Mouse (Mus musculus): ENCODE measurements around the gene Pfdn4. TPM values are rescaled to one million over a fixed set of nuclear protein-coding genes. Genes with fewer than 3 reads are reported as not detected.

Pfdn4 gene
- polyA plus RNA-seq, 1 experiment from 2014 or later: 48.5 TPM

DNA sequence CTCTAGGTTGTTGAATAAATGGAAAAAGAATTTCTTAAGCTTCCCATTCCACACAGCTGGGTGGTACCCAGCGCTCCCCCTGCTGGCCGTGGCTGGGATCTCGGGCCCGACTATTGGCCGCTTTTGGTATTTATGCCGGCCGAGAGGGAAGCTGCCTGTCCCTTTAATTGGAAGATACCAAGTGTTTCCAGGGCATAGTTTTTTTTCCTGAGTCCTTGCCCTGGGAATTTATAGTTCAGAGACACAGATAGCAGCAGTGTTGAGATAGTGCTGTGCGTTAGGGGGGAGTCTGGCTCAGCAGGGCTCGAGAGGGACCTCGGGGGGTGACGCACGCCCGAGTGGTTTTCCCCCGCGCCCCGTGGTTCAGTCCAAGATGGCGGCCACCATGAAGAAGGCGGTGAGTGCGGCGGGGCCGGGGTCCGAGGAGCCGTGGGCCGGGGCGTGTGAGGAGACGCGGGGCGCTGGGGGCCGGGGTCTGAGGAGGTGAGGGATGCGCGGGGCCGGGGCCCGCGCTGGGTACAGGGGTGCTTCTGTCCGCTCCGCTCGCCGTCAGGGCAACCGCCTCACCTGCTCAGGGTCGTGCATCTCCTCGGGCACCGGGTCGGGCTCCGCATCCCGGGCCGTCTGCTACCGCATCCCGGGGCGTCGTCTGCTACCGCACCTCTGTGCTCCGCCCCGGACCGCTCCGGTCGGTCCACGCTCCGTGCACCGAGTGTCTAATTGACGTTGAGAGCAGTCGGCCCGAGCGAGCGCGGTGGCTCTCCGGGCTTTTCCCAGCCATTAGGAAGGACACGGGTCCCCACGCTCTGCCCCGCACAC lies 15.1 kb downstream of the Pfdn4 start:
- Histone ChIP-seq H3K27ac (ENCODE audit: low read length) (peak overlapping the region; percentile 69), H3K4me1 (ENCODE audit: control insufficient read depth, insufficient read depth, low read length) (peaks cover 13% of the 10 kb centered on the region), H3K27me3 (replicated peaks; ENCODE audit: control insufficient read depth, insufficient read depth, low read length) (no peaks in the 10 kb centered on the region), H3K9ac (ENCODE audit: low read depth, low read length) (peak overlapping the region; percentile 92), H3K36me3 (ENCODE audit: control insufficient read depth, insufficient read depth, low read length) (no peaks in the 10 kb centered on the region), H3K9me3 (ENCODE audit: control insufficient read depth, low read length) (no peaks in the 10 kb centered on the region), H3K4me3 (ENCODE audit: low read length) (peak overlapping the region; percentile 93), H3K4me2 (ENCODE audit: low read depth, low read length) (peak overlapping the region; percentile 76)
- WGBS: under 1% methylated on average over 58 of the region's 69 CpGs
- ATAC-seq: peak; percentile 76

DNA sequence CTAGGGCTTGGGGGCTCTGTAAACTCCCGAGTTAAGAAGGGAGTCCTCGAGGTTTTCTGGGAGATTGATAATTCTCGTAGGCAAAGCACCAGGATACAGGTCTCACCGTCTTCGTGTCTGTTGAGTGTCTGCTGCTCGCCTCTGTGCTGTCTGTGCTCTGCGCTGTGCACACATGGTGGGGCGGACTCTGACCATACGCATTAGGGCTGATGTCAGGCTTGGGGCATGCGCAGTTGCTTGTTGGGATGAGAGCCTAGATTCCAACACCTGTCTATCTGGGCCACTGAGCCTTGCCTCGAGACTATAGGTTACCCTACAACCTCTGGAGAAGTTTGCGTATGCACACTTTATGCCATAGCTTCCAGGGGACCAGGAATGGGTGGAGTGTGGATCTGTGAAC lies 17.5 kb downstream of the Pfdn4 start:
- H3K36me3 ChIP-seq (ENCODE audit: control insufficient read depth, insufficient read depth, low read length): peaks cover 5% of the 10 kb centered on the region; the same call in 1 of the 2 replicates
- no peaks in the 10 kb centered on the region for H3K27me3 ChIP-seq (replicated peaks; ENCODE audit: control insufficient read depth, insufficient read depth, low read length)
- H3K27ac ChIP-seq (ENCODE audit: low read length): no peak overlapping the region
- H3K9ac ChIP-seq (ENCODE audit: low read depth, low read length): 0 out of 2 replicates have a peak overlapping the region, but pooled peaks have one; percentile 20
- no peak overlapping the region for H3K4me3 ChIP-seq (ENCODE audit: low read length)
- H3K9me3 ChIP-seq (ENCODE audit: control insufficient read depth, low read length): no peaks in the 10 kb centered on the region
- ATAC-seq: no peak
- H3K4me1 ChIP-seq (ENCODE audit: control insufficient read depth, insufficient read depth, low read length): peaks cover 13% of the 10 kb centered on the region
- no peak overlapping the region for H3K4me2 ChIP-seq (ENCODE audit: low read depth, low read length)
- WGBS: 87% methylated on average over 12 of the region's 12 CpGs

DNA sequence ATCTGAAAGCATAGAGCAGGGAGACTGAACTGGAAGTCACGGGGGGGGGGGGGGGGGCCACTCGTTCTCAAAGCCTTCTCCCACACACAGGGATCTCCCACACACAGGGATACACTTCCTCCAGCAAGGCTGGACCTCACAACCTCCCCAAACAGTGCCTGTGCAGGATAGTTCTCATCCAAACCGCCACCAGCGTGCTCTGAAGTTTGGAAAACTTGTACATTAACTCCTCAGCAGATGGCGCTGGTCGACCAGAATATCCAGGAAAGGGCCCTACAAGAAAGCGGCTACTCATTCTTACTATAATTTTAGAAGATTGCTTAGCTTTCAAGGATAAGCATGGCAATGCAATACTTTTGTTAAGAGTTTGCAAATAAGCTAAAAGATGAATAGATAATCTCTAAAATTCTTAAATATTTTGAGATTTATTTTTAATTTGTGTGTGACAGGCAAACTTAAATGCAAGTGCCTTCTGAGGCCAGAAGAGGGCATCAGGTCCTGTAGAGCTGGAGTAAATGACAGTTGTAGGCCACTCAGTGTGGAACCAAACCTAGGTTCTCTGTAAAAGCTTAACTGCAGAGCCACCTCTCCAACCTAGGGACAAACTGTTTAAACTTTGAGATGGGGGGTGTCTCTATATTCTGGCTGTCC lies 24.2 kb downstream of the Pfdn4 start:
- no peak overlapping the region for H3K27ac ChIP-seq (ENCODE audit: low read length)
- no peak overlapping the region for H3K4me2 ChIP-seq (ENCODE audit: low read depth, low read length)
- H3K36me3 ChIP-seq (ENCODE audit: control insufficient read depth, insufficient read depth, low read length): peaks cover 9% of the 10 kb centered on the region; the same call in 1 of the 2 replicates
- no peaks in the 10 kb centered on the region for H3K27me3 ChIP-seq (replicated peaks; ENCODE audit: control insufficient read depth, insufficient read depth, low read length)
- H3K9me3 ChIP-seq (ENCODE audit: control insufficient read depth, low read length): no peaks in the 10 kb centered on the region
- WGBS: 9% methylated on average over 7 of the region's 7 CpGs
- H3K9ac ChIP-seq (ENCODE audit: low read depth, low read length): no peak overlapping the region
- ATAC-seq: peak; percentile 75
- H3K4me1 ChIP-seq (ENCODE audit: control insufficient read depth, insufficient read depth, low read length): no peaks in the 10 kb centered on the region
- H3K4me3 ChIP-seq (ENCODE audit: low read length): no peak overlapping the region

DNA sequence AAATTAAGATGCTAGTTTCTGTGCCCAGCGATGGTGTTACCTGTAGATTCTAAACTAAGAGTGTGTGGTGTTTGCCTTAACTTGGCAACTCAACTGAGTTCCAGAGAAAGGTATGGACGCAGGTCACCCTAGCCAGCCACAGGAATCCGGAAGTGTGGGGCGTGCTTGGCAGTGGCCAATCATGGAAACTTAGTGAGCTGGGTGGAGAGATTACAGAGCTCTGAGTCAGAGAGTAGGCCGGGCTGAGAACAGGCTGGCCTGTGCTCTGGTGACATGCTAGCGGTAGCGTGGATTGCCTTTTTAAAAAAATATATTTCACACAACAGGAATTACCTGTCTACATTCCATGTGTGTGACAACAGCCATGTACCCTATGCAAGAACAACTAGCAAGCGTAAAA lies 30.3 kb downstream of the Pfdn4 start:
- Histone ChIP-seq H3K9ac (ENCODE audit: low read depth, low read length) (no peak overlapping the region), H3K27me3 (replicated peaks; ENCODE audit: control insufficient read depth, insufficient read depth, low read length) (no peaks in the 10 kb centered on the region), H3K4me1 (ENCODE audit: control insufficient read depth, insufficient read depth, low read length) (no peaks in the 10 kb centered on the region), H3K36me3 (ENCODE audit: control insufficient read depth, insufficient read depth, low read length) (no peaks in the 10 kb centered on the region), H3K4me2 (ENCODE audit: low read depth, low read length) (no peak overlapping the region), H3K27ac (ENCODE audit: low read length) (no peak overlapping the region), H3K9me3 (ENCODE audit: control insufficient read depth, low read length) (no peaks in the 10 kb centered on the region), H3K4me3 (ENCODE audit: low read length) (no peak overlapping the region)
- no peak for ATAC-seq
- 84% methylated on average over 8 of the region's 8 CpGs for WGBS

DNA sequence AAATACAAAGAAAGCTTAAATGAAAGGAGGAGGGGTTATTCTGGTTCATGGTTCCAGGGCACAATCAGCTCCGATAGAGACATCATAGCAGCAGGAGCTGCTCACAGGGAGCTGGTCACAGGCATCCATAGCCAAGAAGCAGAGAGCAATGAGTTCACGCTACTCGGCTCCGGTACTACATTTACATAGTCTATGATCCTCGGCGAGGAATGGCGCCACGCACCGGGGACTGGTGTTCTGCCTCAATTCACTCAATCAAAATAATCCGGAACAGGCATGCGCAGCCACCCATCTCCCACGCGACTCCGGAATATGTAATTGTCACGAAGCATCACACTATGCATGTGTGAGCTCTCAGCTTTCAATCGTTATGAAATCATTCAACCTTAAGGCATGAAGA lies 31.8 kb downstream of the Pfdn4 start:
- no peak overlapping the region for H3K27ac ChIP-seq (ENCODE audit: low read length)
- no peaks in the 10 kb centered on the region for H3K9me3 ChIP-seq (ENCODE audit: control insufficient read depth, low read length)
- no peak for ATAC-seq
- WGBS: 96% methylated on average over 16 of the region's 16 CpGs
- H3K4me1 ChIP-seq (ENCODE audit: control insufficient read depth, insufficient read depth, low read length): no peaks in the 10 kb centered on the region
- no peaks in the 10 kb centered on the region for H3K36me3 ChIP-seq (ENCODE audit: control insufficient read depth, insufficient read depth, low read length)
- no peak overlapping the region for H3K9ac ChIP-seq (ENCODE audit: low read depth, low read length)
- no peak overlapping the region for H3K4me2 ChIP-seq (ENCODE audit: low read depth, low read length)
- H3K27me3 ChIP-seq (replicated peaks; ENCODE audit: control insufficient read depth, insufficient read depth, low read length): no peaks in the 10 kb centered on the region
- no peak overlapping the region for H3K4me3 ChIP-seq (ENCODE audit: low read length)

DNA sequence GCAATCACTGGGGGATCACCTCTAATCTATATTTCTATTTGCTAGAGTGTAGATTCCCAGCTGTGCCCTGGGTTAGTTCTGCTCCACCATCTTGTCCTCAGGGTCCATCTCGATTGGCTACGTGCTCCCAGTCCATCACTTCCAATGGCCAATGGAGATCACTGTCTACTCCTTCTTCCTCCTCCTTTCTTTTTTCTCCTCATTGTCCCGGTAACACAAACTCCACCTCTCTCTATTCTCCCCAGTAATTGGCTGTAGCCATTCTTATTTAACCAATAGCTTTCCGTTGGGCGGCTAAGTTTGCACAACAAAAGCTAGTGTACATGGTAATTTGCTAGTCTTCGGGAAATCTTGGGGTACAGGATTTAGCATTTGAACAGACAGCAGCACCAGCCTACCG lies 33.5 kb downstream of the Pfdn4 start:
- Histone ChIP-seq H3K9me3 (ENCODE audit: control insufficient read depth, low read length) (no peaks in the 10 kb centered on the region), H3K4me1 (ENCODE audit: control insufficient read depth, insufficient read depth, low read length) (no peaks in the 10 kb centered on the region), H3K9ac (ENCODE audit: low read depth, low read length) (no peak overlapping the region), H3K27ac (ENCODE audit: low read length) (no peak overlapping the region), H3K36me3 (ENCODE audit: control insufficient read depth, insufficient read depth, low read length) (no peaks in the 10 kb centered on the region), H3K27me3 (replicated peaks; ENCODE audit: control insufficient read depth, insufficient read depth, low read length) (no peaks in the 10 kb centered on the region), H3K4me2 (ENCODE audit: low read depth, low read length) (no peak overlapping the region), H3K4me3 (ENCODE audit: low read length) (no peak overlapping the region)
- 90% methylated on average over 7 of the region's 7 CpGs for WGBS
- no peak for ATAC-seq

DNA sequence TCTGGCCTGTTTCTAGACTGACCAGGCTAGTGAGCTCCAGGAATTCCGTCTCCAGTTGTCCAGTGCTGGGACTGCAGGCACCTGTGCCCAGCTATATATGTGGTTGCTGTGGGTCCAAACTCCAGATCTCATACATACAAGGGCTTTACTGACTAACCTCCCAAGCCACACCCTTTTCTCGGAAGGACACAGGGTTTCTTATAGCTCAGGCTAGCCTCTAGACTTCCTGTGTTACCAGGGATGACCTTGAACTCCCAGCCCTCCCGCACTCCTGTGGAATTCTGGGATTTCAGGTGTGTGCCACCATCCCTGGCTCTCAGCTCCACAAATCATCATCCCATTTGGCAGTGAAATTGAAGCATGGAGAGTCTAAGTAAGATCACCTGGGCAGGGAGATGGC lies 34.0 kb downstream of the Pfdn4 start:
- WGBS: 89% methylated on average over 3 of the region's 3 CpGs
- Histone ChIP-seq H3K27ac (ENCODE audit: low read length) (no peak overlapping the region), H3K9ac (ENCODE audit: low read depth, low read length) (no peak overlapping the region), H3K9me3 (ENCODE audit: control insufficient read depth, low read length) (no peaks in the 10 kb centered on the region), H3K4me1 (ENCODE audit: control insufficient read depth, insufficient read depth, low read length) (no peaks in the 10 kb centered on the region), H3K4me2 (ENCODE audit: low read depth, low read length) (no peak overlapping the region), H3K4me3 (ENCODE audit: low read length) (no peak overlapping the region), H3K27me3 (replicated peaks; ENCODE audit: control insufficient read depth, insufficient read depth, low read length) (no peaks in the 10 kb centered on the region), H3K36me3 (ENCODE audit: control insufficient read depth, insufficient read depth, low read length) (no peaks in the 10 kb centered on the region)
- no peak for ATAC-seq

DNA sequence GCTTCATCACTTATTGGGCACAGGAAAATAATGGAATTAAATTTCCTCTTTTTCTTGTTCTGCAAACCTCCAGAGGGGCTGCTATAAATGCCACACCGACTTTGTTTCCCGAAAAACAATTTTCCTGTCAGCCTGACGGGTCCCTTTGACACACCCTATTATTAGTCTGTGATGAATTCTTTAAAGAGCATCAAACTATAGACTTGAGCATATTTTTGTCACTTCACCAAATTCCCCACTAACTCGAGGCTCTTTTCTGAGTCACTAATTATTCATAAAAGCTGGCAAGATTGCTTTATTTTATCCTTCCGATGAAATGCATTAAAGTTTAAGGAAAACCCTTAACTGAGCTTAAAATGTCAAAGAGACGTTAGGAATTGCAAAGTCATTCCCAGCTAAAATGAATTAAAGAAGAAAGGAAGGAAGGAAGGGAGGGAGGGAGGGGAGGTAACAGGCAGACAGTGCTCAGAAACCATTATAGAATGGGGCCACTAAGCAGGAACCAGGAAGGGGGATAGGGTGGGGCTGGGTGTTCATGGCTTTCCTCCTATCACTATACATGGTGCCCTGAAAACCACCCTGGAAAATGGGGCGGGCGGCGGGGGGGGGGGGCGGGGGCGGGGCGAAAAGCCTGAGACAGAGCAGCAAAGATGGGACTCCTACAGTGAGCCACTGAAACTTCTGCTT lies 38.0 kb downstream of the Pfdn4 start:
- WGBS: 42% methylated on average over 12 of the region's 12 CpGs

DNA sequence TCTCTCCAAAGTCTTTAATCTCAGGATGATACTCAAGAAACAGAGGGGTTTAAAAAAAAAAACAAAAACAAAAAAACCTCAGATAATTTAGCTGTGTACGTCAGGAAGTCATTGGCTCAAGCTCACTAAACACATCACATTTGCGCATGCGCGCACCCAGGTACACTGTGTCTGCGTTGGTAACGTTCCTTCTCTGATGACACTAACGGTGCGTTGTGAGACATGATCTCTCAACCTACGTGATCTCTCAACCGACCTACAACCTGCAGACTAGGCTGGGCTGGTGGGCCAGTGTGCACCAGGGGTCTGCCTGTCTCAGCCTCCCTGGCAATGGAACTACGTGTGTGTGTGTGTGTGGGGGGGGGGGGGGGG lies 38.6 kb downstream of the Pfdn4 start:
- H3K4me3 ChIP-seq (ENCODE audit: low read length): no peak overlapping the region
- 88% methylated on average over 10 of the region's 11 CpGs for WGBS
- H3K9ac ChIP-seq (ENCODE audit: low read depth, low read length): no peak overlapping the region
- no peak overlapping the region for H3K27ac ChIP-seq (ENCODE audit: low read length)
- no peak overlapping the region for H3K4me2 ChIP-seq (ENCODE audit: low read depth, low read length)
- no peaks in the 10 kb centered on the region for H3K4me1 ChIP-seq (ENCODE audit: control insufficient read depth, insufficient read depth, low read length)
- H3K9me3 ChIP-seq (ENCODE audit: control insufficient read depth, low read length): no peaks in the 10 kb centered on the region
- H3K27me3 ChIP-seq (replicated peaks; ENCODE audit: control insufficient read depth, insufficient read depth, low read length): no peaks in the 10 kb centered on the region
- ATAC-seq: no peak
- H3K36me3 ChIP-seq (ENCODE audit: control insufficient read depth, insufficient read depth, low read length): no peaks in the 10 kb centered on the region

More for the DNA sequence above, 38.0 kb downstream of the Pfdn4 start:
- Histone ChIP-seq H3K4me1 (ENCODE audit: control insufficient read depth, insufficient read depth, low read length) (no peaks in the 10 kb centered on the region), H3K27me3 (replicated peaks; ENCODE audit: control insufficient read depth, insufficient read depth, low read length) (no peaks in the 10 kb centered on the region), H3K4me3 (ENCODE audit: low read length) (no peak overlapping the region), H3K9me3 (ENCODE audit: control insufficient read depth, low read length) (no peaks in the 10 kb centered on the region), H3K36me3 (ENCODE audit: control insufficient read depth, insufficient read depth, low read length) (no peaks in the 10 kb centered on the region), H3K27ac (ENCODE audit: low read length) (no peak overlapping the region), H3K4me2 (ENCODE audit: low read depth, low read length) (no peak overlapping the region), H3K9ac (ENCODE audit: low read depth, low read length) (no peak overlapping the region)
- no peak for ATAC-seq

All from intestine, embryonic 16.5 days (tissue).